Mouse (Mus musculus): ENCODE measurements around the gene Klk11.

DNA sequence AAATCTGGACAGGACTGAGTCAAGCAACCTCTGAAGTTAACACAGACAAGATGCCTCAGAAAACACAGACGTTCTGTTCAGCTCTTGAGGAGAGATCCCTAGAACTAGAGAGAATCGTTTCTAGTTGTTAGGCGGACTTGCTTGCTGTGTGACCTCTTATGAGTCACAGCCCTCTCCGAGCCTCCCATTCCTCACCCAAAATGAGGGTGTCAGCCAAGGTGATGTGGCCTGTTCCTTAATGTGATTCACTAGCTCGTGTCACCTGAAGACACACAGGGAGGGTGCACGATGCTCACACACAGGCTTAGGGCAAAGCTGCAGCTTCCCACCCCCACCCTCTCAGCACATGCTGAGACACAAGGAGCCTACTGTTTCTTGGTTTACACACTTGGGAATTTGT lies 5.8 kb downstream of the Klk11 start:
- no peak for TF ChIP-seq CTCF (IDR thresholded peaks at IDR 0.05; ENCODE audit: control insufficient read depth, insufficient read depth, insufficient replicate concordance, low read depth, low read length)
- TF ChIP-seq POLR2A (IDR thresholded peaks at IDR 0.05; ENCODE audit: control insufficient read depth, low read depth, low read length), result no peak
